Mouse (Mus musculus) liver, embryonic 14.5 days (tissue): Measurements from ENCODE around the gene Pdzd3. TPM values are rescaled to one million over a fixed set of nuclear protein-coding genes. Genes with fewer than 3 reads are reported as not detected.
A peak's percentile ranks its signal among the peaks of the same experiment; 100 is the strongest.

Experiments
- ATAC-seq: fragments of 200-750 bp; cut with Nextera tagmentation; 2 replicates; pipeline ENCODE4 v1.8.0; 2017; ENCODE audit warnings: moderate number of reproducible peaks, mild to moderate bottlenecking, moderate library complexity; ENCODE audit not compliant: insufficient read depth
- DNase-seq, 3 experiments: peaks; one replicate each; pipeline ENCODE4 v3.0.0-alpha.2; 2012 to 2013; ENCODE audit warnings: low read depth in 3 of 3, low spot score in 3 of 3
- H3K27ac ChIP-seq: fragments of 300-500 bp; sonication (generic); 2 replicates; pipeline ENCODE4 v1.5.1; 2014; ENCODE audit warnings: moderate library complexity, mild to moderate bottlenecking, control low read depth, inconsistent platforms
- H3K27me3 ChIP-seq: fragments of 300-500 bp; sonication (generic); 2 replicates; pipeline ENCODE4 v1.6.1; 2014; ENCODE audit warnings: mild to moderate bottlenecking, low read length, moderate library complexity; ENCODE audit not compliant: control insufficient read depth, insufficient read depth
- H3K36me3 ChIP-seq: fragments of 300-500 bp; sonication (generic); replicated peaks from 2 replicates; pipeline ENCODE4 v1.6.1; 2014; ENCODE audit warnings: low read depth; ENCODE audit not compliant: control insufficient read depth, insufficient read depth
- H3K4me1 ChIP-seq, 2 experiments: fragments of 200-500 bp in 1 of 2; fragments of 300-500 bp in 1 of 2; sonication (generic) in 1 of 2; replicated peaks; 2 replicates each; pipeline ENCODE4 v1.6.1; 2012 to 2014; ENCODE audit warnings: antibody characterized with exemption in 1 of 2, inconsistent platforms in 1 of 2, low read length in 1 of 2; ENCODE audit not compliant: control insufficient read depth in 2 of 2, insufficient read depth in 2 of 2
- H3K4me2 ChIP-seq: fragments of 300-500 bp; sonication (generic); 2 replicates; pipeline ENCODE4 v1.6.1; 2014; ENCODE audit warnings: low read depth, mild to moderate bottlenecking, control low read depth, moderate library complexity
- H3K4me3 ChIP-seq, 2 experiments: fragments of 200-500 bp in 1 of 2; fragments of 300-500 bp in 1 of 2; sonication (generic) in 1 of 2; 2 replicates each; pipeline ENCODE4 v1.5.1; 2012 to 2014; ENCODE audit warnings: low read depth in 2 of 2, low read length in 2 of 2, mild to moderate bottlenecking in 2 of 2, control low read depth in 1 of 2, inconsistent platforms in 1 of 2, moderate library complexity in 1 of 2; ENCODE audit not compliant: insufficient read depth in 1 of 2
- H3K9ac ChIP-seq: fragments of 300-500 bp; sonication (generic); replicated peaks from 2 replicates; pipeline ENCODE4 v1.6.1; 2014; ENCODE audit warnings: mild to moderate bottlenecking, control low read depth, moderate library complexity
- H3K9me3 ChIP-seq: fragments of 300-500 bp; sonication (generic); 2 replicates; pipeline ENCODE4 v1.6.1; 2016; ENCODE audit warnings: low read length, mixed read lengths; ENCODE audit not compliant: control insufficient read depth
- CTCF ChIP-seq: IDR thresholded peaks from 2 replicates; pipeline ENCODE4 v1.5.1; 2016; ENCODE audit warnings: antibody characterized with exemption, low read depth, control low read depth
- EP300 ChIP-seq: IDR thresholded peaks from 2 replicates; pipeline ENCODE4 v1.6.1; 2016; ENCODE audit warnings: antibody characterized with exemption, low read depth
- whole genome bisulfite sequencing: fragments of 180-500 bp; shearing (Covaris S2); extraction: QIAGEN DNeasy Blood & Tissue Kit; methylation state at CpG from one replicate; pipeline ENCODE4 v1.1.7; 2014; ENCODE audit not compliant: insufficient replicate concordance; 5-methylcytosine and 5-hydroxymethylcytosine counted together
- polyA plus RNA-seq, 2 experiments: library from polyadenylated mRNA; depleted of rRNA in 1 of 2; stranded (reverse) in 1 of 2; unstranded in 1 of 2; fragments of >200 nt; fragmentation: Nextera tagmentation in 1 of 2; extraction: Ambion mirVana in 1 of 2; gene quantifications; 2 replicates each; pipeline versions ENCODE4 v1.2.1 to v1.2.3; 2012 to 2014

Pdzd3 gene
- polyA plus RNA-seq, 2 experiments = 0.02 to 0.08 TPM

GRCm38 (mm10) chr9:44238501-44239190, 12.6 kb downstream of the Pdzd3 start:
- ATAC-seq = no peak

GRCm38 (mm10) chr9:44237128-44237527, 14.1 kb downstream of the Pdzd3 start:
- no peak overlapping the region for H3K4me2 ChIP-seq
- peaks cover 4 to 10% of the 10 kb centered on the region in 2 experiments for H3K4me1 ChIP-seq
- H3K27ac ChIP-seq = no peak overlapping the region
- H3K36me3 ChIP-seq = no peaks in the 10 kb centered on the region
- WGBS = 56% methylated on average over 4 of the region's 4 CpGs
- no peak for TF ChIP-seq CTCF
- no peak for TF ChIP-seq EP300
- DNase-seq (no peak), ATAC-seq (no peak)
- no peak overlapping the region for H3K9ac ChIP-seq
- no peaks in the 10 kb centered on the region; the same call in none of the 2 replicates for H3K27me3 ChIP-seq
- H3K4me3 ChIP-seq = no peak overlapping the region
- no peaks in the 10 kb centered on the region for H3K9me3 ChIP-seq

More at GRCm38 (mm10) chr9:44238501-44239190, 12.6 kb downstream of the Pdzd3 start:
- WGBS = 65% methylated on average over 17 of the region's 17 CpGs
- Histone ChIP-seq H3K36me3 (no peaks in the 10 kb centered on the region), H3K9ac (no peak overlapping the region), H3K4me2 (no peak overlapping the region), H3K27ac (no peak overlapping the region), H3K4me3 (no peak overlapping the region), H3K4me1 (peaks cover 0 to 7% of the 10 kb centered on the region in 2 experiments; a peak in 2 of 4 replicates), H3K27me3 (no peaks in the 10 kb centered on the region; the same call in none of the 2 replicates), H3K9me3 (no peaks in the 10 kb centered on the region)
- DNase-seq = no peak
- TF ChIP-seq EP300 = no peak
- TF ChIP-seq CTCF = no peak

GRCm38 (mm10) chr9:44236601-44237000, 14.7 kb downstream of the Pdzd3 start:
- DNase-seq (no peak), ATAC-seq (no peak)
- TF ChIP-seq CTCF (no peak), EP300 (no peak)
- no peak overlapping the region for H3K4me2 ChIP-seq
- peaks cover 7 to 15% of the 10 kb centered on the region in 2 experiments for H3K4me1 ChIP-seq
- H3K9ac ChIP-seq = no peak overlapping the region
- WGBS = 58% methylated on average over 4 of the region's 4 CpGs
- no peaks in the 10 kb centered on the region for H3K36me3 ChIP-seq
- H3K4me3 ChIP-seq = no peak overlapping the region
- H3K27me3 ChIP-seq = no peaks in the 10 kb centered on the region; the same call in none of the 2 replicates
- no peak overlapping the region for H3K27ac ChIP-seq
- H3K9me3 ChIP-seq = no peaks in the 10 kb centered on the region

GRCm38 (mm10) chr9:44234479-44235427, 16.5 kb downstream of the Pdzd3 start:
- peak overlapping the region; percentile 94 for H3K4me2 ChIP-seq
- peak overlapping the region; percentile 80 for H3K27ac ChIP-seq
- 11% methylated on average over 19 of the region's 19 CpGs for WGBS
- no peaks in the 10 kb centered on the region for H3K9me3 ChIP-seq
- H3K36me3 ChIP-seq = no peaks in the 10 kb centered on the region
- peak; percentile 47 for ATAC-seq
- peak overlapping the region; percentile 95 for H3K9ac ChIP-seq
- no peaks in the 10 kb centered on the region for H3K27me3 ChIP-seq
- peak; percentile 60 to 66 (median 62) for DNase-seq
- peak overlapping the region; percentile 84 to 98 for H3K4me3 ChIP-seq
- H3K4me1 ChIP-seq = peaks cover 10 to 16% of the 10 kb centered on the region in 2 experiments
- TF ChIP-seq EP300 (no peak), CTCF (no peak)
